Mouse (Mus musculus): ENCODE measurements at regions not wholly inside any gene's neighbourhood (a gene's known extent, or its start where the extent isn't known, plus 50 kb on each side); places are given as distances from the start of the nearest gene placed in this dataset.
A peak's percentile ranks its signal among the peaks of the same experiment; 100 is the strongest.

GRCm38 (mm10) chr14:108334879-108335278 lies 579.1 kb downstream of the Slitrk1 start:
- DNase-seq (ENCODE audit: extremely low spot score in 1 of 2, low spot score in 2 of 2) = no peak

DNA sequence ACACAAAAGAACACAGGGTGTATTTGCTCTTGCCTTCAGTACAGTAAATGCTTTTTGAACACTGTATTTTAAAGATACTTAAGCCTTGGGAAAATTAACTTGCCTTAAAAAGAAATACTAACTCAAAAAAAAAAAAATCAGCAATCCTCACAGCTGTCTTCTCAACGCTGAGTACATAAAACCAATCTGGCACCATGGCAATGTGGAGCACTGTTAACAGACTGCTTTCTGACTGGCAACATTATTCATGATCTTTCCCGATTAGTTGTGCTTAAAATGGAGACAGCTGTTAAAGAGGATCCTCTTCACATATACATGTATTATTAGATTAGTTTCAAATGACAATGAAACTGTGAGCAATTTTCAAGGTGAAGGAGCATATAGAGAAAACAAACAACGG lies 587.5 kb downstream of the Slitrk1 start:
- peak in 1 of 2 experiments; percentile 23 for DNase-seq (ENCODE audit: extremely low spot score in 1 of 2, low spot score in 2 of 2)
- intact Hi-C loops (cut with DNase I) = no loop called here

More at GRCm38 (mm10) chr14:108334879-108335278, 579.1 kb downstream of the Slitrk1 start:
- intact Hi-C loops (cut with DNase I) = no loop called here

DNA sequence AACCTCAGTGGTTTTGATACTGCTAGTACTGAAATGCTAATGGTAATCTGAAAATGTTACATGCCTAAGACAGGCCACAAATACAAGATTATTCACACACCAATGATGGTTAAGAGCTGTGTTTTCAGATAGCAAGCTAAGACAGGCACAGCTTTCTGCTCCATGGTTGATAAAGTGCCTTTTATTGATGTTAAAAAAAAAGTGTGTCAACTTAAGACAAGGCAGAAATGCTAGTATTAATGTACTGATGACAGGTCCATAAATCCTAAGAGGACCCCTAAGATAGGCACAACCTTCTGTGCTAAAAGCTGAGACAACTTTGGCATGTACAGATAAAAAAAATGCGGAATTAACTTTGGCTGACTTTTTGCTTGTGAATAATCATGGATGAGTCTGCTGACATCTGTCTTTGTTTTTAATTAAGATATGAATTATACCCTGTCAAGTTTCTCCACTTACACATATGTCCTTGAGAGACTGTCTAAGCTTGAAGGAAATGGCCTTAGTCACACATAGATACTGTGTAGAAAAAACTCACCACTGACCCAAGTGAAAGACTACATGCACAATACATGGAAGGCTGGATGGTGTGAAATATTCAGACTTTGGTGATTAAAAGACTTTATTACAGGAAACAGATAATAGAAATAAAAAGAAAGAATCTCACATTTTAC lies 590.5 kb downstream of the Slitrk1 start:
- no peak for DNase-seq (ENCODE audit: extremely low spot score in 1 of 2, low spot score in 2 of 2)
- intact Hi-C loops (cut with DNase I) = no loop called here

- DNase-seq (ENCODE audit: extremely low spot score in 1 of 2, low spot score in 2 of 2) = no peak
- intact Hi-C loops (cut with DNase I) = no loop called here
Observed at GRCm38 (mm10) chr14:108307627-108308026, 606.3 kb downstream of the Slitrk1 start.

- DNase-seq (ENCODE audit: extremely low spot score in 1 of 2, low spot score in 2 of 2) = no peak
- intact Hi-C loops (cut with DNase I) = no loop called here
Observed at GRCm38 (mm10) chr14:108279630-108280029, 634.3 kb downstream of the Slitrk1 start.

GRCm38 (mm10) chr14:108261083-108261482 lies 652.9 kb downstream of the Slitrk1 start:
- no peak for DNase-seq (ENCODE audit: extremely low spot score in 1 of 2, low spot score in 2 of 2)
- intact Hi-C loops (cut with DNase I) = no loop called here

GRCm38 (mm10) chr14:108247365-108247764 lies 666.6 kb downstream of the Slitrk1 start:
- peak; percentile 28 to 75 for DNase-seq (ENCODE audit: extremely low spot score in 1 of 2, low spot score in 2 of 2)
- intact Hi-C loops (cut with DNase I) = no loop called here

DNA sequence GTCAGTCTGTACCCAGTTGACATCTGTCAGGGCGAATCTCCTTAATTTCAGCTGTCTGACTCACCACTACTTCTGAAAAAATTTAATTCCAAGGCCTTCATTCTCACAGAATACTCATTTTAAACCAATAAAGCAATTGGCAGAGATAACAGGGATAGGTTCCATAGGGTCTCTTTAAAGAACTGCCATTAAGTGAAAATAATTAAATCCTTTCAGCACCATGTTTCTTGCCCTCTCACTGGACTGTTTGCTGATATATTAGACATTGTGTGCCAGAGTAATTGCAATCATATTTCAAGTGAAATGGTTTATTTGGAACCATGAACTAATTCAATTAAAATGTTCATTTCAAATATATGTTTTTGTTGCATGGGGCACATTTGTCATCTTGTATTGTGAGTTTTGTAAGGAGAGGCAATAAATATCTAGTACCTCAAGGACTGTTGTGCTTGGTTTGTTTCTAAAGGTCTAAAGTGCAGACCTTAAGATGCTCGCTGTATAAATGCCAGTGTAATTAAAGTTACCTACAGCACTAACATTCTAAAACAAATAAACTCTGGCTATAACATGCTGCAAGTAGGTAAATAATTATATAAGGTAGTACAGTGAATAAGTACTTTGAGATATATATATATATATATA lies 688.4 kb downstream of the Slitrk1 start:
- no peak for DNase-seq (ENCODE audit: extremely low spot score in 1 of 2, low spot score in 2 of 2)
- intact Hi-C loops (cut with DNase I) = no loop called here

GRCm38 (mm10) chr14:108209246-108209645 lies 704.7 kb downstream of the Slitrk1 start:
- intact Hi-C loops (cut with DNase I) = no loop called here

DNA sequence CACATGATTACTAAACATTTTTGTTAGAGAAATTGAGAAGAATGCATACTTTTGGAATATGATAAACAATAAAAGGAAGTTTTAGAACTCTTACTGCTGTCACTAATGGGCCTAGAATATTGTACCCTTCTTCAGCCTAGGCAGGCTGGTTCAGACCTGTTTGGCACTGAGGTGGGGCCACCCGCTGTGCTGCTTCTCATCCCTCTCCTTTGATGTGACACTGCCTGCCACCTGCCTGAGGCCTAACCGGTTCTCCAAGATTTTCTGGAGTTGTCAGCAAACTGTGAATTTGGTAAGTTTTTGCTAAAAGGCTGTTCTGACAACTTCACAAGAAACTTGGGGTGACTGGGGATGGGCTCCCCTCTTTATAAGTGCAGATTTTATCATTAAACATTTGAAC lies 714.8 kb downstream of the Slitrk1 start:
- intact Hi-C loops (cut with DNase I) = no loop called here
- DNase-seq (ENCODE audit: extremely low spot score in 1 of 2, low spot score in 2 of 2) = no peak

More at GRCm38 (mm10) chr14:108209246-108209645, 704.7 kb downstream of the Slitrk1 start:
- DNase-seq (ENCODE audit: extremely low spot score in 1 of 2, low spot score in 2 of 2) = no peak

- no peak for DNase-seq (ENCODE audit: extremely low spot score in 1 of 2, low spot score in 2 of 2)
- intact Hi-C loops (cut with DNase I) = no loop called here
Observed at GRCm38 (mm10) chr14:108180920-108181319, 733.0 kb downstream of the Slitrk1 start.

GRCm38 (mm10) chr14:108175275-108175860 lies 738.6 kb downstream of the Slitrk1 start:
- no peak for DNase-seq (ENCODE audit: extremely low spot score in 1 of 2, low spot score in 2 of 2)
- intact Hi-C loops (cut with DNase I) = no loop called here

- DNase-seq (ENCODE audit: extremely low spot score in 1 of 2, low spot score in 2 of 2) = peak in 1 of 2 experiments; percentile 16
- intact Hi-C loops (cut with DNase I) = no loop called here
Observed at GRCm38 (mm10) chr14:108152981-108153380, 761.0 kb downstream of the Slitrk1 start.

DNA sequence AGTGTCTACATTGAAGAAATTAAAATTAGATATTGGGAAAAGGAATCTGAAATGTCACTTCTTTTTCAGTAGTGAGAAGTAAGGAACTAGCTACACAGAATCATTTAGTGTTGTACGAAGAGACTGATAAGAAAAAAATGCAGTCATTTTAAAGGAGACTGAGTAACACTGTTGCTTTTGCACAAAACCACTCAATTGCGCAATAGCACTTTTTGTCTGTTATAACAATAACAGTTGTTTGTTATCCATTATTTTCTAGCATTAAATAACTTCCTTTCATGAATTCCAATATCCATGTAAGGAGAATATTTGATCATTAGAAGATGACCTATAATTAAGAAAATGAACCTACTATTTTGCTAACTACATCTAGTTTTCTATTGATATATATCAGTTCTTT lies 790.8 kb downstream of the Slitrk1 start:
- intact Hi-C loops (cut with DNase I) = no loop called here
- no peak for DNase-seq (ENCODE audit: extremely low spot score in 1 of 2, low spot score in 2 of 2)

- intact Hi-C loops (cut with DNase I) = no loop called here
- no peak for DNase-seq (ENCODE audit: extremely low spot score in 1 of 2, low spot score in 2 of 2)
Observed at GRCm38 (mm10) chr14:108105009-108105408, 808.9 kb downstream of the Slitrk1 start.

- DNase-seq (ENCODE audit: extremely low spot score in 1 of 2, low spot score in 2 of 2) = peak in 1 of 2 experiments; percentile 18
- intact Hi-C loops (cut with DNase I) = no loop called here
Observed at GRCm38 (mm10) chr14:108090965-108091364, 823.0 kb downstream of the Slitrk1 start.

- intact Hi-C loops (cut with DNase I) = no loop called here
- no peak for DNase-seq (ENCODE audit: extremely low spot score in 1 of 2, low spot score in 2 of 2)
Observed at GRCm38 (mm10) chr14:108049997-108050396, 864.0 kb downstream of the Slitrk1 start.

DNA sequence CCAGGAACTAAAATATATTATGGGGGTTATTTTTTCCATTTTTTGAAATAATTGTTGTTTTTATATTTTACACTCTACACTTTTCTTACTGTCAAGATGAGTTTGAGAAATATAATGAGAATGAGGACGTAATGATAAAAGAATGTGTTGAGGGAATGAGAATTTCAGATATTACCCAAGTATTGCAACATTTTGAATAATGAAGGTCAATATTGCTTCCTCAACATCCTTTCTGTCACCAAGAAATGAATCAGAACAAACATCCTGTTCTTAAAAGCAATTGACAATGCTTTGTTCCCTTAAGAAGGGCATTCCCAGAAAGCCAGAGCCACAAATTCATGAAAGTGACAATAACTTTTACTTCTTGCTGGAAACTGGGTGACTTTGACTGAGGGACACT lies 878.0 kb downstream of the Slitrk1 start:
- intact Hi-C loops (cut with DNase I) = no loop called here
- DNase-seq (ENCODE audit: extremely low spot score in 1 of 2, low spot score in 2 of 2) = no peak

- DNase-seq (ENCODE audit: extremely low spot score in 1 of 2, low spot score in 2 of 2) = no peak
- intact Hi-C loops (cut with DNase I) = no loop called here
Observed at GRCm38 (mm10) chr14:108034162-108034561, 879.8 kb downstream of the Slitrk1 start.

GRCm38 (mm10) chr14:108022551-108022950 lies 891.4 kb downstream of the Slitrk1 start:
- DNase-seq (ENCODE audit: extremely low spot score in 1 of 2, low spot score in 2 of 2) = no peak
- intact Hi-C loops (cut with DNase I) = no loop called here

All from left cerebral cortex, postnatal 10 days (tissue).